Mouse (Mus musculus): Measurements from ENCODE around the gene Tspan9.

Tspan9 gene

GRCm38 (mm10) chr6:127992993-127993392 is 150.4 kb downstream of the Tspan9 start:
- no peak for TF ChIP-seq GATA4 (IDR thresholded peaks at IDR 0.05; ENCODE audit: insufficient replicate concordance, low read length)

DNA sequence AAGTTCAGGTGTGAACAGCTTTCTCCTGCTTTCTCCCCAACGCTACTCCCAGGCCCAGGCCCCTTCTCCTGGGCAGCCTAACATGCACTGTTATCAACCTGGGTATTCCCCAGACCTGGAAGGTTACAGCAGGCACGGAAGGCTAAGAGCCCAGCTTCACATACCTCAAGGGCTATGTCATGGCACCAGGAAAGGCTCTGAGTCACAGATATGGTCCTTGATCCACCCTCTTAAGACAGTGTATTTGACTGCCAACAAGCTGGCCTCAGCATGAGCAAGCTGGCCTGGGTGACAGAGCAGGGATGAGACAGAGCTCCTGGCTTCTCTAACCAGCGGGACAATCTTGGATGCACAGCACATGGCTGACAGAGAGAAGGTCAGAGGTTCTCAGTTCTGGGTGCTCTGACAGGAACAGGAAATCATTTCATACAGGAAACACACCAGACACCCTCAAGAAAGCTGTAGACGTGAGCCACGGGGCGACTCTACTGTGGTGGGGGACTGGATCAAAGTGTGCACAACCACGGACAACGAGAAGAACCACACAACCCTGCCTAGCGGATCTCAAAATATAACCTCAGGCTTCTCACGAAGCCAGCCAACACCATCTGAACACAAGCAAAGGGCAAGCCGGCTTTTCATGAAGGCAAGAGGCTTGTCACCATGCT is 151.8 kb downstream of the Tspan9 start:
- no peak for TF ChIP-seq GATA4 (IDR thresholded peaks at IDR 0.05; ENCODE audit: insufficient replicate concordance, low read length)

GRCm38 (mm10) chr6:127989624-127990212 is 153.7 kb downstream of the Tspan9 start:
- no peak for TF ChIP-seq GATA4 (IDR thresholded peaks at IDR 0.05; ENCODE audit: insufficient replicate concordance, low read length)

GRCm38 (mm10) chr6:127988944-127989494 is 154.4 kb downstream of the Tspan9 start:
- no peak for TF ChIP-seq GATA4 (IDR thresholded peaks at IDR 0.05; ENCODE audit: insufficient replicate concordance, low read length)

- TF ChIP-seq GATA4 (IDR thresholded peaks at IDR 0.05; ENCODE audit: insufficient replicate concordance, low read length): no peak
Measured at GRCm38 (mm10) chr6:127987374-127987773, 156.0 kb downstream of the Tspan9 start.

DNA sequence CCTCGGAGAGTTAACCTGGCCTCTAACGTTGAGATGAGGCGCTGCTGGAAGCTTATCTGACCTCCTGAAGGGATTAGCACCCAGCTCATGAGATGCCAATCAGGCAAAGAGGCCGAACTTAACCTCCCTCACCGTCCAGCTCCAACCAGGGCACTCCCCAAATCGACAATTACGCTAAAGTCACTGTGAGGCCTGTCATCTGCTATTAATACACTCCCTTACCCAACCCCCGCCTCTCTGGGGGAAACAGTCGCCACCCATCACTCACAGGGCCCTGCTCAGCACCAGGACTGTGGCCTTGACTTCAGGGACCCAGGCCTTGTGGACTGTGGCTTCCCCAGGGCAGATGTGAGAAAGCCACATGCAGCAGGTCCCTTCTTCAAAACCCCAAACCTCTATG is 157.0 kb downstream of the Tspan9 start:
- no peak for TF ChIP-seq GATA4 (IDR thresholded peaks at IDR 0.05; ENCODE audit: insufficient replicate concordance, low read length)

DNA sequence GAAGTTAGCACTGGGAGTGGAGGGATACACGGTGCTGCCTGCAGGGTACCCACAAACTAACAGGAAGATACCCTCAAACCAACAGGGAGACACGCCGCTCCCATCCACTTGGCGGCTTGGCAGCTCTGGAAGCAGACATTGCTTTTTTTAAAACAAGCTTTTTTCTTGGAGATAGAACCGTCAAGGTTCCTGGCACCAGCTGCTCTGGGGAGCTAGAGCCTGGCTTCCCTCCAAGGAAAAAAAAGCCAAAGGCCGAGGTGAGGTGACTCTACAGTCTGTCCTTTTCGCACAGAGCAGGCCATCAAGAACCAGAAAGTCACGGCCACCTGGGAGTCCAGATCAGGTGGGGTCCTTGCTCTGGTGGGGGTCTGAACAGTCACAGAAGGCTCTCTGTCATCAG is 162.2 kb downstream of the Tspan9 start:
- no peak for TF ChIP-seq GATA4 (IDR thresholded peaks at IDR 0.05; ENCODE audit: insufficient replicate concordance, low read length)

GRCm38 (mm10) chr6:127980381-127981045 is 162.9 kb downstream of the Tspan9 start:
- no peak for TF ChIP-seq GATA4 (IDR thresholded peaks at IDR 0.05; ENCODE audit: insufficient replicate concordance, low read length)

DNA sequence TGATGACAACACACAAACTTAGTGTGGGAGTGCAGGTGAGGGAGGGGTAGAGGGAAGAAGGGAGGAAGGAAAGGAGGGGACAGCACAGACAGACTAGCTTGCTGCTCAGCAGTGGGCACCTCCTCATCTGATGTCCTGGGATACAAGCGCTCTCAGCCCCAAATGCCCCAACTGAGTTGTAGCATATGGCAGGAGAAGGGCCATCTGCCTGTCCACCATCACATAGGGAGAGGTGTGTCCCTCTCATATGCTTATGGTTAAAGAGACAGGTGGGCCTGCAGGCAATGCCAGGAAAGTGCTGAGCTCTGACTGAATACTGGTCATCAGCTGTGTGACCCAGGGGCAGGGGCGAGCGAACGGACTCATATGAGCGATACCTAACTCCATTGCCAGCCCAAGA is 163.6 kb downstream of the Tspan9 start:
- TF ChIP-seq GATA4 (IDR thresholded peaks at IDR 0.05; ENCODE audit: insufficient replicate concordance, low read length): no peak

GRCm38 (mm10) chr6:127978941-127979340 is 164.5 kb downstream of the Tspan9 start:
- TF ChIP-seq GATA4 (IDR thresholded peaks at IDR 0.05; ENCODE audit: insufficient replicate concordance, low read length): no peak

DNA sequence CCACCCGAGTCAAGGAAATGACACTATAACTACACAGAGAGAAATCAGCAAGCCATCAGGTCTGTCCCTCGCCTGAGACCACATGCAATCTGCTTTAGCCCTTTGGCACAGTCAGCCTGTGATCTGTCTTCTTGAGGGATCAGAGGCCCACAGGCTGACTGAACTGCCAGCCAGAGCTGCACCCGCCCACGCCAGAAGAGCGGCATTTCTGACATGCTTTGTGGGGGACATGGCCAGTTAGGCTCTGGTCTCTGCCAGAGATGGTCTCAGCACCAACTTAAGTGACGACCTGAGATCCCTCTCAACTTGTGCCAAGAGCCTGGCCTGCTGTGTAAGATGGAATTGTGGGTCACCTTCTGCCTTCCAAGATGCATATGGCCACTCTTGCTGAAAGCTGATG is 166.7 kb downstream of the Tspan9 start:
- TF ChIP-seq GATA4 (IDR thresholded peaks at IDR 0.05; ENCODE audit: insufficient replicate concordance, low read length): no peak

GRCm38 (mm10) chr6:127974000-127974399 is 169.4 kb downstream of the Tspan9 start:
- no peak for TF ChIP-seq GATA4 (IDR thresholded peaks at IDR 0.05; ENCODE audit: insufficient replicate concordance, low read length)

- TF ChIP-seq GATA4 (IDR thresholded peaks at IDR 0.05; ENCODE audit: insufficient replicate concordance, low read length): no peak
Measured at GRCm38 (mm10) chr6:127973553-127973952, 169.8 kb downstream of the Tspan9 start.

- no peak for TF ChIP-seq GATA4 (IDR thresholded peaks at IDR 0.05; ENCODE audit: insufficient replicate concordance, low read length)
Measured at GRCm38 (mm10) chr6:127971931-127972330, 171.5 kb downstream of the Tspan9 start.

- TF ChIP-seq GATA4 (IDR thresholded peaks at IDR 0.05; ENCODE audit: insufficient replicate concordance, low read length): no peak
Measured at GRCm38 (mm10) chr6:127970848-127971247, 172.5 kb downstream of the Tspan9 start.

DNA sequence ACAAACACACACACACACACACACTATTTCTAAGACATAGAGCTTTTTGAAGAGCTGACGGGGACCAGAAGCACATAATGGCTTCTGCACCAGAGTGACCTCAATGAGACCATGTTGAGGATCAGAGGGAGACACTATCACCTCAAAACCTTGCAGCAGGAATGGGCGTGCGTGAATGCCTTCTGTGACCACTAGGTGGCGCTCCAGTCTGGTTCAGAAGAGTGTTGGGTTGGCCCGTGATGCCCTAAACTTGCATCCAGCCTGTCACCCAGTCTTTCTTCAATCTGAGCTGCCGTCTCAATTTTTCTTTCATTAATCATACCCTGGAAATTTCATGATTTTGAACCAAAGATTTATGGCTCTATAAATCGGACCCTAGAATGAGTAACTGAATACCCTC is 173.3 kb downstream of the Tspan9 start:
- TF ChIP-seq GATA4 (IDR thresholded peaks at IDR 0.05; ENCODE audit: insufficient replicate concordance, low read length): no peak

Measured in liver, adult (tissue).